Mouse (Mus musculus): ENCODE data around the gene Nudt6. TPM values are rescaled to one million over a fixed set of nuclear protein-coding genes. Genes with fewer than 3 reads are reported as not detected.
A peak's percentile ranks its signal among the peaks of the same experiment; 100 is the strongest.

Nudt6 gene
- 10.8 TPM for polyA plus RNA-seq (2012; fragmentation: generic; extraction: Trizol)

DNA sequence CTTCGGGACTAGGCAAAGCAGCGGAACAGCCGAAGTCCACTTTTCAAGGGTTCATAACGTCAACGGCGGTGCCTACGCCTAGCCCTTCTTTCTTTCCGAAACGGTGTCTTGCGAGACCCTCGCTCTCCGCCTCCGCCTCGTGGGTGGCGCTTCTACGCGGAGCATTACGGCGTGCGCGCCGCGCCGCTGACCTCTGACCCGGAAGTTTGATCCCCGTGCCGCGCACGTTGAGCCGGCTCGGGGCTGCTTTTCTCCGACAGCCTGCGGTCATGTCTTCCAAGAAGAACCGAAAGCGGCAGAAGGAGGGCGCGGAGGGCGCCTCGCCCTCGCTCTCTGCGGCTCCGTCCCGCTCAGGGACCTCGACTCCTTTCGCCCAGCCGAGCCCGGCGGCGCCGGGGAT lies at the start of gene Nudt6:
Gene Nudt6 (minus strand): TSS at position 140 of the 400 bp plus-strand sequence.
- peak within 1 kb of the TSS; percentile 74 for H3K4me2 ChIP-seq (ENCODE audit: low read depth)
- H3K36me3 ChIP-seq (ENCODE audit: control insufficient read depth, insufficient read depth) = peaks cover 11% of the 10 kb centered on the region
- H3ac ChIP-seq (ENCODE audit: control insufficient read depth, insufficient read length) = peak within 1 kb of the TSS; percentile 99
- peak within 1 kb of the TSS; percentile 79 for H3K4me3 ChIP-seq
- peaks cover 38% of the 10 kb centered on the region for H3K79me2 ChIP-seq (ENCODE audit: control insufficient read depth, insufficient read depth)
- H3K27me3 ChIP-seq (ENCODE audit: control insufficient read depth, insufficient read depth, insufficient read length) = no peaks in the 10 kb centered on the region
- TF ChIP-seq MYOD1 (IDR thresholded peaks at IDR 0.05; ENCODE audit: control insufficient read depth in 1 of 3, insufficient read length in 2 of 3, low read depth in 2 of 3) (no peak), E2F4 (IDR thresholded peaks at IDR 0.05; ENCODE audit: insufficient read depth) (peak; percentile 31), SRF (IDR thresholded peaks at IDR 0.05; ENCODE audit: control insufficient read depth, insufficient read length, low read depth) (no peak), MYOG (IDR thresholded peaks at IDR 0.05; ENCODE audit: control insufficient read depth in 1 of 3, insufficient read depth in 1 of 3, insufficient read length in 2 of 3, low read depth in 2 of 3) (peak in 1 of 3 experiments; percentile 20), TCF12 (IDR thresholded peaks at IDR 0.05; ENCODE audit: insufficient read depth, poor library complexity, severe bottlenecking) (no peak), REST (IDR thresholded peaks at IDR 0.05; ENCODE audit: insufficient read depth, insufficient read length) (no peak), MAX (IDR thresholded peaks at IDR 0.05; ENCODE audit: low read depth) (no peak), USF1 (IDR thresholded peaks at IDR 0.05; ENCODE audit: low read depth) (no peak), POLR2A (IDR thresholded peaks at IDR 0.05; ENCODE audit: insufficient read length, low read depth) (peak; percentile 57), CEBPB (IDR thresholded peaks at IDR 0.05; ENCODE audit: insufficient read depth, poor library complexity, severe bottlenecking) (no peak), POLR2AphosphoS2 (IDR thresholded peaks at IDR 0.05; ENCODE audit: insufficient read length, low read depth) (peak; percentile 29), TCF3 (IDR thresholded peaks at IDR 0.05; ENCODE audit: insufficient read length, low read depth) (no peak)

DNA sequence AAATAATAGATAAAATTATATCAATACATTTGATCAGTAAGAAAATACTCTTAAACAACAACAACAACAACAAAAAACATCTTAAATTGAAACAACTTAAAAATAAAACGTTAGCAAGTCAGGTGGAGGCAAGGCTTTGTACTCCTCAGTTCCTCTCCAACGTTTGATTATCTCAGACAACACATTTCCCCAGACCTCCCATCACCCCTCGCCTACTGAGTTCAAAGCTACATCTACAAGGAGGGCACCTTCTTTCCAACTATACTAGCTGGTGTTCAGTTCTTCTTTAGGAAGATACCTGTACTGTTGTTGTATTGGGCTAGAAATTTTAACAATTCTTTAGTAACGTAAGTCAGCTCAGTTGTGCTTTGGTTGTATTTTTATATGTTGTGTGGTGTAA lies 49.3 kb upstream of the Nudt6 start:
- Histone ChIP-seq H3K27me3 (ENCODE audit: control insufficient read depth, insufficient read depth, insufficient read length) (no peaks in the 10 kb centered on the region), H3K4me3 (no peak overlapping the region), H3K4me2 (ENCODE audit: low read depth) (no peak overlapping the region), H3ac (ENCODE audit: control insufficient read depth, insufficient read length) (no peak overlapping the region), H3K36me3 (ENCODE audit: control insufficient read depth, insufficient read depth) (peaks cover 12% of the 10 kb centered on the region), H3K79me2 (ENCODE audit: control insufficient read depth, insufficient read depth) (no peaks in the 10 kb centered on the region)
- TF ChIP-seq E2F4 (IDR thresholded peaks at IDR 0.05; ENCODE audit: insufficient read depth) (no peak), MYOD1 (IDR thresholded peaks at IDR 0.05; ENCODE audit: control insufficient read depth in 1 of 3, insufficient read length in 2 of 3, low read depth in 2 of 3) (no peak), POLR2A (IDR thresholded peaks at IDR 0.05; ENCODE audit: insufficient read length, low read depth) (no peak), CEBPB (IDR thresholded peaks at IDR 0.05; ENCODE audit: insufficient read depth, poor library complexity, severe bottlenecking) (no peak), TCF3 (IDR thresholded peaks at IDR 0.05; ENCODE audit: insufficient read length, low read depth) (no peak), POLR2AphosphoS2 (IDR thresholded peaks at IDR 0.05; ENCODE audit: insufficient read length, low read depth) (no peak), SRF (IDR thresholded peaks at IDR 0.05; ENCODE audit: control insufficient read depth, insufficient read length, low read depth) (no peak), REST (IDR thresholded peaks at IDR 0.05; ENCODE audit: insufficient read depth, insufficient read length) (no peak), MAX (IDR thresholded peaks at IDR 0.05; ENCODE audit: low read depth) (no peak), USF1 (IDR thresholded peaks at IDR 0.05; ENCODE audit: low read depth) (no peak), TCF12 (IDR thresholded peaks at IDR 0.05; ENCODE audit: insufficient read depth, poor library complexity, severe bottlenecking) (no peak), MYOG (IDR thresholded peaks at IDR 0.05; ENCODE audit: control insufficient read depth in 1 of 3, insufficient read depth in 1 of 3, insufficient read length in 2 of 3, low read depth in 2 of 3) (no peak)

DNA sequence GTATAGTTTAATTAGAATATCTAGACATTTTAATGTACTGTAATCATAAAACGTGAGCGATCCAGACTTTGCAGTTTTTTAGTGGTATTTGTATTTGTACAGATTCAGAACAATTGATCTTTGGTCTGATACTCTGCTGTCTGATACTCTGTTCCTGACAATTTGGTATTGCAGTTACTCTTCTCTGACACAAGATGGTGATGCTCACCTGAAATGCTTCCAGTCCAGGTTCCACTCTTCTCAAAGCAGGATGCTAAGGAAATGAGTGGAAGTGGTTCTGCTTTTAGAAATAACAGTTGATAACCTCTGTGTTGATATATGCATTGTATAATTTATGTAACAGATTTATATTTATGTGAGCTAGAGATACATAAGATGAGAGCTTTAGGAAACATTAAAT lies 48.2 kb upstream of the Nudt6 start:
- Histone ChIP-seq H3K36me3 (ENCODE audit: control insufficient read depth, insufficient read depth) (peaks cover 12% of the 10 kb centered on the region), H3K4me3 (no peak overlapping the region), H3ac (ENCODE audit: control insufficient read depth, insufficient read length) (no peak overlapping the region), H3K79me2 (ENCODE audit: control insufficient read depth, insufficient read depth) (no peaks in the 10 kb centered on the region), H3K27me3 (ENCODE audit: control insufficient read depth, insufficient read depth, insufficient read length) (no peaks in the 10 kb centered on the region), H3K4me2 (ENCODE audit: low read depth) (no peak overlapping the region)
- TF ChIP-seq POLR2AphosphoS2 (IDR thresholded peaks at IDR 0.05; ENCODE audit: insufficient read length, low read depth) (no peak), REST (IDR thresholded peaks at IDR 0.05; ENCODE audit: insufficient read depth, insufficient read length) (no peak), POLR2A (IDR thresholded peaks at IDR 0.05; ENCODE audit: insufficient read length, low read depth) (no peak), TCF3 (IDR thresholded peaks at IDR 0.05; ENCODE audit: insufficient read length, low read depth) (no peak), SRF (IDR thresholded peaks at IDR 0.05; ENCODE audit: control insufficient read depth, insufficient read length, low read depth) (no peak), MYOG (IDR thresholded peaks at IDR 0.05; ENCODE audit: control insufficient read depth in 1 of 3, insufficient read depth in 1 of 3, insufficient read length in 2 of 3, low read depth in 2 of 3) (no peak), MAX (IDR thresholded peaks at IDR 0.05; ENCODE audit: low read depth) (no peak), E2F4 (IDR thresholded peaks at IDR 0.05; ENCODE audit: insufficient read depth) (no peak), CEBPB (IDR thresholded peaks at IDR 0.05; ENCODE audit: insufficient read depth, poor library complexity, severe bottlenecking) (no peak), TCF12 (IDR thresholded peaks at IDR 0.05; ENCODE audit: insufficient read depth, poor library complexity, severe bottlenecking) (no peak), MYOD1 (IDR thresholded peaks at IDR 0.05; ENCODE audit: control insufficient read depth in 1 of 3, insufficient read length in 2 of 3, low read depth in 2 of 3) (no peak), USF1 (IDR thresholded peaks at IDR 0.05; ENCODE audit: low read depth) (no peak)

DNA sequence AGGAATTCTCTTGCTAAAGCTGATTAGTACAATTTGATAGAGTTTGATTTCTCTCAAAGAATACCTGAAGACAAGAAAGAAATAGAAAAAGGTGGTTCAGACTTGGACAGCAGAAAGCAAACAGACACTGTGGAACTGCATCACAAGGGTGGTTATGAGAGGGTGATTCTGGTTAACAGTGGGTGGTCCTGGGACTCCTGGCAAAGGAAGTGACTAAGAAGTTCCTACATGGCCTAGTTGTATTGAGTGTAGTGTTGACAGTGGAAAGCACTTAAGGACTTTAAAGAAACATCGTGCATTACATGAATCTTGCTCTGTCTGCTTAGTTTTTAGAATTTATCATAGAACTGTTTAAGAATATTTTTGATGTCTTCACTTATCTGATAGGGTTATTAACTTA lies 36.0 kb upstream of the Nudt6 start:
- Histone ChIP-seq H3K4me2 (ENCODE audit: low read depth) (no peak overlapping the region), H3ac (ENCODE audit: control insufficient read depth, insufficient read length) (no peak overlapping the region), H3K4me3 (no peak overlapping the region), H3K27me3 (ENCODE audit: control insufficient read depth, insufficient read depth, insufficient read length) (no peaks in the 10 kb centered on the region), H3K36me3 (ENCODE audit: control insufficient read depth, insufficient read depth) (peaks cover 35% of the 10 kb centered on the region), H3K79me2 (ENCODE audit: control insufficient read depth, insufficient read depth) (no peaks in the 10 kb centered on the region)
- no peak for TF ChIP-seq USF1 (IDR thresholded peaks at IDR 0.05; ENCODE audit: low read depth)
- TF ChIP-seq REST (IDR thresholded peaks at IDR 0.05; ENCODE audit: insufficient read depth, insufficient read length) = no peak
- no peak for TF ChIP-seq MYOG (IDR thresholded peaks at IDR 0.05; ENCODE audit: control insufficient read depth in 1 of 3, insufficient read depth in 1 of 3, insufficient read length in 2 of 3, low read depth in 2 of 3)

DNA sequence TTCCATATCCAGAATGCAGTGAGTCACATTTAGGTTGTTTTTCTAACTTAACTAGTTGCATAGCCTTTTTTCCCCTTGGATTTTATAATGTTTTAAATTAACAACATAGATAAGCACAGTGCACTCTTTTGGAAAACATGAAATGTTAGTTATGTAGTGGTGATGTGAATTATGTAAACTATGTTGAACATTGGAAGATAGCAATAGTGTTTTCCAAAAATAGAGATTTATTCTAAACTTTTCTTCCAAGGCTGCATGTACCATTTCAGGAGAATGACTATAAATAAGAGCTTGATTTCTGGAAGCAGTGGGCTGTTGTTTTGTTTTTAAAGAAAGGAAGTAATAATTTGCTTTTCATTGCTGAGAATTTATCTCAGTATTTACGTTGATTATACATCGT lies 23.4 kb upstream of the Nudt6 start:
- TF ChIP-seq TCF12 (IDR thresholded peaks at IDR 0.05; ENCODE audit: insufficient read depth, poor library complexity, severe bottlenecking) = no peak
- no peak for TF ChIP-seq TCF3 (IDR thresholded peaks at IDR 0.05; ENCODE audit: insufficient read length, low read depth)
- Histone ChIP-seq H3ac (ENCODE audit: control insufficient read depth, insufficient read length) (no peak overlapping the region), H3K36me3 (ENCODE audit: control insufficient read depth, insufficient read depth) (peaks cover 31% of the 10 kb centered on the region), H3K4me2 (ENCODE audit: low read depth) (no peak overlapping the region), H3K79me2 (ENCODE audit: control insufficient read depth, insufficient read depth) (no peaks in the 10 kb centered on the region), H3K27me3 (ENCODE audit: control insufficient read depth, insufficient read depth, insufficient read length) (no peaks in the 10 kb centered on the region), H3K4me3 (no peak overlapping the region)
